Mouse (Mus musculus) left cerebral cortex, adult 18-20 months (tissue): ENCODE measurements around the gene Slc10a7. TPM values are rescaled to one million over a fixed set of nuclear protein-coding genes. Genes with fewer than 3 reads are reported as not detected.

Experiments
- DNase-seq, 2 experiments: peaks; one replicate each; pipeline ENCODE4 v3.0.0; 2021 to 2022; ENCODE audit warnings: low spot score in 2 of 2, mixed read lengths in 1 of 2
- total RNA-seq, 2 experiments: library from RNA; stranded (reverse); gene quantifications; 2 replicates each; pipeline ENCODE4 v1.2.3; 2021

The Slc10a7 gene
- total RNA-seq, 2 experiments from 2014 or later, result 6.2 to 10.5 TPM

- DNase-seq, result no peak
Measured at GRCm38 (mm10) chr8:78732995-78733512, 223.9 kb downstream of the Slc10a7 start.

GRCm38 (mm10) chr8:78734721-78735517, 225.8 kb downstream of the Slc10a7 start:
- DNase-seq, result no peak

- no peak for DNase-seq
Measured at GRCm38 (mm10) chr8:78738304-78738703, 229.2 kb downstream of the Slc10a7 start.

- no peak for DNase-seq
Measured at GRCm38 (mm10) chr8:78740936-78741335, 231.8 kb downstream of the Slc10a7 start.

GRCm38 (mm10) chr8:78741496-78741895, 232.3 kb downstream of the Slc10a7 start:
- no peak for DNase-seq

GRCm38 (mm10) chr8:78741965-78742364, 232.8 kb downstream of the Slc10a7 start:
- no peak for DNase-seq

- DNase-seq, result peak in 1 of 2 experiments; percentile 21
Measured at GRCm38 (mm10) chr8:78742453-78742852, 233.3 kb downstream of the Slc10a7 start.

GRCm38 (mm10) chr8:78747052-78747451, 237.9 kb downstream of the Slc10a7 start:
- no peak for DNase-seq

- no peak for DNase-seq
Measured at GRCm38 (mm10) chr8:78748701-78749100, 239.6 kb downstream of the Slc10a7 start.

GRCm38 (mm10) chr8:78749861-78750825, 241.0 kb downstream of the Slc10a7 start:
- DNase-seq, result no peak

- no peak for DNase-seq
Measured at GRCm38 (mm10) chr8:78751151-78751550, 242.0 kb downstream of the Slc10a7 start.

GRCm38 (mm10) chr8:78754986-78755385, 245.8 kb downstream of the Slc10a7 start:
- no peak for DNase-seq

GRCm38 (mm10) chr8:78759139-78759538, 250.0 kb downstream of the Slc10a7 start:
- no peak for DNase-seq

- no peak for DNase-seq
Measured at GRCm38 (mm10) chr8:78764976-78765375, 255.8 kb downstream of the Slc10a7 start.

GRCm38 (mm10) chr8:78765556-78765955, 256.4 kb downstream of the Slc10a7 start:
- DNase-seq, result no peak

- DNase-seq, result no peak
Measured at GRCm38 (mm10) chr8:78770584-78770983, 261.4 kb downstream of the Slc10a7 start.

- DNase-seq, result no peak
Measured at GRCm38 (mm10) chr8:78771256-78771655, 262.1 kb downstream of the Slc10a7 start.

- no peak for DNase-seq
Measured at GRCm38 (mm10) chr8:78776816-78777215, 267.7 kb downstream of the Slc10a7 start.
